Mouse (Mus musculus) left cerebral cortex, adult 9 months (tissue): ENCODE data around the gene Gimap7.
A peak's percentile ranks its signal among the peaks of the same experiment; 100 is the strongest.

Source experiments
- DNase-seq, 2 experiments: peaks; one replicate each; pipeline ENCODE4 v3.0.0; 2022; ENCODE audit warnings: low spot score in 2 of 2

Gene Gimap7

GRCm38 (mm10) chr6:48692962-48693361, 25.5 kb upstream of the Gimap7 start:
- DNase-seq: no peak

- no peak for DNase-seq
Observed at GRCm38 (mm10) chr6:48696830-48697554, 21.4 kb upstream of the Gimap7 start.

DNA sequence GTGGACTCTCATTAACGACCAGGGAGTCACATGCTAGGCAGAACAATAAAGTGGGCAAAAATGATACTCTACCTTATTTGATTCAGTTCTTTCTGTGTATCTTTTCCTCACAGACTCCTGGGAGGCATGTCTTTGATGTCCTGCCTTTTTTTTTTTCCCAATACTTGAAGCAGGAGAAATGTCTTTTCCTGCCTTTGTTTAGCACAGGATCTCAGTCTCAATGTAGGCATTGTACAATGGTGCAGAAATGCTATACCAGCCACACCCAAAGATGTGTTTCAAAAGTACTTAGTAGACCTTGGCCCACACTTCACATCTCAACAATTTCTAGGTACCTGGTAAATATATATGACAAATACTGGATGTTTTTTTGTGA, 20.9 kb upstream of the Gimap7 start:
- DNase-seq: no peak

DNA sequence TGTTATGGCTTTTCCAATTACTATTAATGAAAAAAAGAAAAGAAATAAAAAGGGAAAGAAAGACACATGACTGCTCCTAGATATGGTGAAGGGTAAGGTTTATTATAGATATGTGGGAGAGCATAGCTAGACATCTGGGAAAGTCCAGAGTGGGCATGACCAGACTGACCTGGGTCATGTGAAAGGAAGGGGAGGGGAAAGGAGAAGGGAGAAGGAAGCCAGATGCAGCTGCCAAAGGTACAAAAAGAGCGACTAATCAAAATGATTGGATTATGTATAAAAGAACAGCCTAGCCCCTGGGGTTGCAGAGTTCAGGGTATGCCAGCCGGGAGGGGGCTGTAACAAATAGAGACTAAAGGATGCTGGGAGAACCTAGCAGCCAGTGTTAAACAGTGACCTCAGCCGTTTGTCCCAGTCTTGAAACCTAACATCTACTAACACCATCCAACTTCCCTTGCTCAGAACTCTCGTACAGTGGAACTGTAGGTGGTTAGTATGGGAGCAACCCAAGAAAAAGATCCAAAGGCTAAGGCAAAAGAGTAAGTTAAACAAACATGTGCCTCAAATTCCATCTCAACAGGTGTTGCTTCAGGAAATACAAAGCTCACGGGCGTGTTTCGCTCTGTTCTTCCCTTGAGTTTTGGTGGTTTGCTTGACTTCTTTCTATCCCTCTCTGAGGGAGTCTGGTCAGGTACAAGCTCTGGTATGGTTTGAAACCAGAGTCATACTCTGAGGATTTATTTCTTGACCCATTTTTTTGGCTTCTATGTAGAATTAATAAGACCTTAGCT, 20.2 kb upstream of the Gimap7 start:
- DNase-seq: no peak

GRCm38 (mm10) chr6:48698888-48699287, 19.5 kb upstream of the Gimap7 start:
- no peak for DNase-seq

- no peak for DNase-seq
Observed at GRCm38 (mm10) chr6:48700251-48701075, 18.0 kb upstream of the Gimap7 start.

DNA sequence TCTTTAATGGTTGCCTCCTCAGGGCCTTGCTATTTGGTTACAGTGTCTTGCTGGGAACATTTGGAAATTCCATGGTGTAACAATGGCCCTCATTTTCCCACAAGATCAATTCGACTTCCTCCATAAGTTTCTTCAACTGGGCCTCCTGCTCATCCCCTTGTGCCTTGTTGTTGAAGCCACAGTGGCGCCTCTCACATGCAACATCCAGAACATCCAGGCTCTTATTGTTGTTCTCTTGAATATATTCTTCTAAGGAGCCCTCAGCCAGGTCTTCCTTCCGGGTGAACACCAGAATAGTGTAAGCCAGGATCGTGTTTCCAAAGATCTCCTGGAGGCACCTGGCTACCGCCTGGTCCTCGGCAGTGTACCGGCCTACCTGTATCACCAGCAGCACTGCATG, 16.3 kb upstream of the Gimap7 start:
- no peak for DNase-seq

DNA sequence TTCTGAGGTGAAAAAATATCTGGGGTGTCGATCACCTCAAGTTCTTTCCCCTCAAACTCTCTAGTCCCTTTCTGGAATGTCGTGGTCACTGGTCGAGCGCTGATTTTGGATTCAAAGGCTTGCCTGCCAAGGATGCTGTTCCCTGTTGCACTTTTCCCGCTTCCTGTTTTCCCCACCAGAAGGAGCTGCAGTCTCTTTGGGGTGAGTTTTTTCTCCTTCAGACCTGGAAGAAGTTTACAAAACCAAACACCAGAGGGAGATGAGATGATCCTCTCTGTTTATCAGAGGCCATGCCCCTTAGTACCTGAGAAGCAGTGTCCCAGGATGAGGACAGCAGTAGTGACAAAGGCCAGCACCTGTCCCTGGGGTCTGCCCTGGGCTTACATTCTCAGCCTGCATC, 15.8 kb upstream of the Gimap7 start:
- DNase-seq: no peak

DNA sequence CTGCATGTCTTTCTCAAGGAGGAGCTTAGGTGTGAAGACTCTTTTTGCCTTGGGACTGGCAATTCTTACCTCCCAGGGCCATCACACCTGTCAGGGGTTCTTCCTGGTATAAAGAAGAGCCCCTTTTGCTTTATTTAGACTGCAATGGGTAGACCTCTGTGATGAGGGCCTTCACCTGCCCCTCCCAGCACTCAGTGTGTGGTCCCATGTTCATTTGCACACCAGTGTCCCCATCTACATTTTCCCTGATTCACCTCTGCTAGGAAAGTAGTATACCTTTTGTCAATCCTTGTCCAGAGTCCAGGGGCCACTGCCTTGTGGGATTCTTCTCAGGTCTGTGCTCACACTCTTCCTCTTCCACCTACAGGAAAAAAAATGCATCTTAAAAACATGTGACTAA, 14.3 kb upstream of the Gimap7 start:
- DNase-seq: no peak

GRCm38 (mm10) chr6:48706130-48706529, 12.3 kb upstream of the Gimap7 start:
- DNase-seq: no peak

- no peak for DNase-seq
Observed at GRCm38 (mm10) chr6:48720326-48720725, 1.9 kb downstream of the Gimap7 start.

GRCm38 (mm10) chr6:48723468-48723867, 5.0 kb downstream of the Gimap7 start:
- DNase-seq: no peak

- DNase-seq: peak; percentile 32 to 52
Observed at GRCm38 (mm10) chr6:48725476-48725875, 7.1 kb downstream of the Gimap7 start.

- no peak for DNase-seq
Observed at GRCm38 (mm10) chr6:48727761-48728160, 9.3 kb downstream of the Gimap7 start.

GRCm38 (mm10) chr6:48732864-48733304, 14.5 kb downstream of the Gimap7 start:
- no peak for DNase-seq

DNA sequence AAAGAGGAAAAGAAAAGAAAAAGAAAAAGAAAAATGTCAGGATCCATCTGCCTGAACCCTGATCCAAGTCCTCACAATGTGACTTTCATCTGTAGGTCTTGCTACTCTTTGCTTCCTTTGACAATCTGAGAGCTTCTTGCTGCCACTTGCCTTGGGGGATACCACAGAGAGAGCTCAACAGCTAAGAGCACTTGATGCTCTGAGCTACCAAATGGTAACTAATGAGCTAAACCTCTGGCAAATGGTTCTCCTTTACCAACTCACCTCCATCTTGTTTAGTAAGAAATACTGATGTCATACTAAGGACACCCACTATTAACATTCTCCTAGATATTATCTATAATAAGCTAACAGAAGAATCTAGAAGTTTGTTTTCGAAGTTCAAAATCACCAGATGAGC, 15.2 kb downstream of the Gimap7 start:
- DNase-seq: no peak

GRCm38 (mm10) chr6:48737053-48737452, 18.6 kb downstream of the Gimap7 start:
- DNase-seq: no peak

GRCm38 (mm10) chr6:48737688-48738087, 19.3 kb downstream of the Gimap7 start:
- DNase-seq: no peak

DNA sequence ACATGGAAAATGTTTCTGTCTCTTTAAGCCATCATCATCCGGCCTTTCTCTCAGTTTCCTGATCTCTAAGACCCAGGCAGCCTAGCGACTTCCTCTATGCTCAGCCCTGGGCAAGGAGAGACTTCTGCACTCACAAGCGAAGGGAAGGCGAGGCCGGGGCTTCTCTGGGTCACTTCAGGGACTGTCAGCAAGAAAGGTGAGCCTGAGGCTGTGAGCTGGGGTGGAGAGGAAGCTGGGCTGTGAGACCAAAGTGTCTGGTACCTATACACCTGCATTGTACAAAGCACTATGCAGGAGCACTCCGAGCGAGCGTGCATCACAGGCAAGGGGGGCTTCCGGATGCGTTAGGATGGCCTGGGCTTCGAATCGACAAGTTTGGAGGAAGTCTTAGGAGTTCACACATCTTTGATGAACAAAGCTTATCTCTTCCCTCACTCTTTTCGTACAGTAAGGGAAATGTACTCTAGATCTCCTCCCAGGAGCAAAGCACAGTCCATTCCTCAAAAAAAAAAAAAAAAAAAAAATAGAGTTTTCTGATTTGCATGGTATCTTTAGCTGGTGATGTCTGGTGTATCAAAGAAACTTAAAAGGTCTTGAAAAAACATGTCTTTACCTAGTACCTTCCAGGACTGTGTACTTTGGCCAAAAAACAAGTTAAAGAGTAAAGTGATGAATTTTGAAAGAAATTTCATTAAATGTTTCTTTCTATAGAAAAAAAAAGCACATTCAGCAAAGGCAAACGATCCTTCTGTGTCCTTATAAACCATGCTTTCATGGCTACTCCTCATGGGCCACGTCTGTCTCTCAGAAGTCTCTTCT, 20.7 kb downstream of the Gimap7 start, which contains the start of gene Gimap1:
Gimap1 (plus strand) TSS at position 94 of the 819 bp plus-strand sequence.
- DNase-seq: no peak

- no peak for DNase-seq
Observed at GRCm38 (mm10) chr6:48739780-48740055, 21.3 kb downstream of the Gimap7 start.

DNA sequence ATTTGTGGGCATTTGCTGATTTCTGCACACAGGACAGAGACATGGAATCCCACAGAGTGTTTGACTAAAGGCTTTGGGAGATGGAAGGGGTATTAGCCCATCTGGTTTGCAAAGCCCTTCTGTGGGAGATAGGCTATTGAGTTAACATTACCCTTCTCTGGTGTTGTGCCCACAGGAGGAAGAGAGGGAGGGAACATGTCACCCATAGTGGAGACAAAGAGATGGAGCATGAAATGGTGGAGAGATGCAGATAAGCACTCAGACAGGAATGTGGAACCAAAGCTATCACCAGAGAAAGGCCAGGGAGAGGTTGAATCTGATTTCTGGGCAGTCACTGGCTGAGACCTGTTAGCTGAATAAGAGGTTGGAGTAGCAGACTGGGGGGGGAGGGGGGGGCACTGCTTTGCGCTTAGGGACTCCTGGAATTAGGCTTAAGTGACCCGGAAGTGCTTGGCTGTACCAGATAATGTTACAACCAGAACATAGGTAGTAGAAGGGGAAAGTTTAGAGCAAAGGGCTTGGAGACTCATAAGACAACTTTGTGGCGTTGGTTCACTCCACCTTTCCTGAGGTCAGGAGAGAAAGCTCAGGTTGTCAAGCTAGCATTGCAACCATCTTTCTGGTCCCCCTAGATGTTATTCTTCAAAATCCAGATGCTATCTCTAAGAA, 22.2 kb downstream of the Gimap7 start:
- no peak for DNase-seq
